Mouse (Mus musculus) adrenal gland, adult 8-10 months (tissue): ENCODE measurements around the gene Lrrc71. TPM values are rescaled to one million over a fixed set of nuclear protein-coding genes. Genes with fewer than 3 reads are reported as not detected.

Experiments used
- DNase-seq: peaks from one replicate; pipeline ENCODE4 v3.0.0; 2022
- total RNA-seq, 4 experiments: library from RNA; stranded (reverse); gene quantifications; 2 replicates each; pipeline ENCODE4 v1.2.4; 2022

Gene Lrrc71
- total RNA-seq, 4 experiments from 2014 or later, result 0.32 to 1.6 (median 0.82) TPM

GRCm38 (mm10) chr3:87763683-87764289, 15.4 kb upstream of the Lrrc71 start:
- no peak for DNase-seq

DNA sequence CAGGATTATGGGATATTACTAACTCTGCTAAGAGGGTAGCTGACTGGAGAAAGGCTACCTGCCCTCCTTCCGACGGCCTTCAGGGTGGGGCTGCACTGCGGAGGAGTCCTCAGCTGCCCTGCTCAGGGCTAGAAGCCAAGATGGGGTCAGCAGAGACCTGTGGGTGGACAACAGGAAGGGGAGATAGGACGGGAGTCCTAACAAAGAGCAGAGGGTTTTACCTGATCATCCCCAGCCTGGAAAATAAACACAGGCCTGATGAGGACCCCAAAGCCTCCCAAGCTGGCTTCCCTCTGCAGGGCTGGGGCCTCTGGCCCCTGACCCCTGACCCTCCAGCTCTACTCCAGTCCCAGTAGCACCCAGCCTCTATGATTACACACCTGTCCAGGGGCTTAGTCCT, 14.8 kb upstream of the Lrrc71 start:
- DNase-seq, result no peak

DNA sequence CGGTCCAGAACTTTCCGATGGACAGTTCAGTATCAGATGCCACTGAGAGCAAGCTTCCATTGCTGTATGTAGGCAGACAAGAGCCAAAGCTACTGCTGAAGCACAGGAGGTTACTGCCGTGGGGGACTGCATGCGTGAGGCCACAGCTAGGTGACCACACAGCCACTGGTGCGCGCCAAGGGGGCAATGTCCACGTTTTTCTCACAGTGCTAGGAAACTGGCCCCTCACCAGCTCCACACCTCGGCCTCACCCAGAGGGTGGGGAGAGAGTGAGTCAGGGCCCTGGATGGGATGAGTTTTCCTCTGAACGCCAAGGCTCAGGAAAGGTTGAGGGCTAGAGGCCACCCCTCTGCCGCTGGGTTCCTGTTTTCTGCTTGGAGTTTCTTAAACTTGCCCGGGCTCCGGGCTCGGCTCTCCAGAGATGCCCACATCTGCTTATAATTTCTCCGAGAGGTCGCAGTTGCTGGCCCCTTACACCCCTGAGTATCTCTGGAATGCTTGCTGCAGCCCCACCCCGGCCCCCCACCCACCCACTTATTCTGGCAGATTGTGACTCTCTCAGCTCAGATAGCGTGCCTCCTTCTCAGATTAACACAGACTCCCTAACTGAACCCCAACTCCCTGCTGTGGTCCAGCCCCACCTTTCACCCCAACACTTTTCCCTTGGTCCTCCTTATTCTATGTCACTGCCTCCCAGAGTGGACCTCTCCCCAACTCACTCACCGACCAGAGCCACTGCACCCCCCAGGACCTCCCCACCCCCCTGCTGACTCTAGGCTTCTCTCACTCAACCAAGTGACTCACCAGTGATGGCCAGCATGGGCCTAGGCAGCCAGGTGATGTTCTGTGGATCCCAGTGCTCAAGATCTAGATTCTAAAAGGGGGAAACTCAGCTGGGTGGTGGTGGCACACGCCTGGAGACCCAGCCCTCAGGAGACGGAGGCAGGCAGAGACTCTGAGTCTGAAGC, 13.3 kb upstream of the Lrrc71 start:
- no peak for DNase-seq

- DNase-seq, result peak; percentile 35
Measured at GRCm38 (mm10) chr3:87758641-87759040, 10.2 kb upstream of the Lrrc71 start.

GRCm38 (mm10) chr3:87756488-87756887, 8.1 kb upstream of the Lrrc71 start:
- no peak for DNase-seq

- peak; percentile 72 for DNase-seq
Measured at GRCm38 (mm10) chr3:87755964-87756363, 7.5 kb upstream of the Lrrc71 start.

GRCm38 (mm10) chr3:87753829-87754228, 5.4 kb upstream of the Lrrc71 start:
- DNase-seq, result no peak

DNA sequence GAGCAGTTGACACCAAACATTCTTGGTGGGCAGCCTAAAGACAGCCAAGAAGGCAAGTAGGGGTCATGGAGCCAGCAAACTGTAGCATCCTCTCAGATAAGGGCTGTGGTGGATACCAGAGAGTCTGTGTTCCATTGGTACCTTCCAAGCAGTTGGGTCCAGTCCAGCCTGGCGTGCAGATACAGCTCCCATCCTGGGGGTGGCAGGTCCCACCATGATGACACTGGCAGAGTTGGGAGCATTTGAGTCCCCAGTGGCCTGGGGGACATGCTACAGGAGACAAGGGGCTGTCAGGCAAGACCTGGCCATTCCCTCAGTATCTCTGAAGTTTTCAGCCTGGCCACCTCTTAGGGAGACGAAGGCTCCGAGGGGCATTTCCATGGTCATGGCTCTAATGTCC, 4.1 kb upstream of the Lrrc71 start:
- no peak for DNase-seq

GRCm38 (mm10) chr3:87749977-87750376, 1.6 kb upstream of the Lrrc71 start:
- no peak for DNase-seq

DNA sequence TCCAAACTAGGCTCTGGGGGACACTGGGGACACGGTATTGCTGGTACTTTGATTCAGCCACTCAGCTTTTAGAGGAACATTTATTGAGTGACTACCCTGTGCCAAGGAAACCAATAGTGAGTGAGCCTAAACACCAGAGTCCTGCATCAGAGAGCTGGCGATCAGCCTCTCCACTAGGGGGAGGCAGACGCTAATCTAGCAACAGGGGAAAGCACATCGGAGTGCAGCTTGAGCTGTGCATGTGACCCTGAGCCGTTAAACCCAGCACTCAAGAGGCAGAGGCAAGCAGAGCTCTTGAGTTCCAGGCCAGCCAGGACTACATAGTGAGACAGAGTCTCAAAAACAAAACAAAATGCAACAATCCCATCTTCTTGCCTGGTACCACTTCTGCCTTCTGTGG, 611 bp upstream of the Lrrc71 start:
- peak; percentile 52 for DNase-seq

DNA sequence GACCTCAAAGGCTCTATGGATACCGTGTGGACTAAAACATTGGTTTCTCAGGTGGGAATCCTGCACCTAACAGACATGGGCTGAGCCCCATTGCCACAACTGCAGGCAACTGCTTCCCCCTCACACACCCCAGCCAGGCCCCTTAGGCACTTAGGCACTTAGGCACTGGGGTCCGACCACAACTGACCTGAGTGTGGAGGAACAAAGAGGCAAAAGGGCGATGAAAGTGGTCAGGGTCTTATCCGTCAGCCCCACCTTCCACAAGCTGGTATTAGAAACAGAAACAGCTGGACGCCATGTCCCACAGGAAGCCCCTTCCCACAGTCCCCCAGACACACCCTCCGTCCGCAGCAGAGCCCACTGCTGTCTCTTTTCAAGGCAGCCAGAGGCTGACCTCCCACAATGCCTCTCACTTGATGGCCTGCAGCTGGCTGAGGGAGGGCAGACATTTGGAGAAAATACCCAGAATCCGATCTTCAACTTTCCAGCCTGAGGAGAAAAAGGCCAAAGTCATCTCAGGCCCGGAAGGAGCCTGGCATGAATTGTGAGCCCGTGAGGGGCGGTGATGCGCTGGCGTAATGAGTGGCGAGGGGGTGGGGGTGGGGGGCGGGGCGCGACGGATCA, 3.3 kb downstream of the Lrrc71 start:
- no peak for DNase-seq

- DNase-seq, result no peak
Measured at GRCm38 (mm10) chr3:87743927-87744326, 4.5 kb downstream of the Lrrc71 start.

GRCm38 (mm10) chr3:87742735-87743134, 5.7 kb downstream of the Lrrc71 start:
- DNase-seq, result no peak

GRCm38 (mm10) chr3:87742013-87742412, 6.4 kb downstream of the Lrrc71 start:
- DNase-seq, result no peak

DNA sequence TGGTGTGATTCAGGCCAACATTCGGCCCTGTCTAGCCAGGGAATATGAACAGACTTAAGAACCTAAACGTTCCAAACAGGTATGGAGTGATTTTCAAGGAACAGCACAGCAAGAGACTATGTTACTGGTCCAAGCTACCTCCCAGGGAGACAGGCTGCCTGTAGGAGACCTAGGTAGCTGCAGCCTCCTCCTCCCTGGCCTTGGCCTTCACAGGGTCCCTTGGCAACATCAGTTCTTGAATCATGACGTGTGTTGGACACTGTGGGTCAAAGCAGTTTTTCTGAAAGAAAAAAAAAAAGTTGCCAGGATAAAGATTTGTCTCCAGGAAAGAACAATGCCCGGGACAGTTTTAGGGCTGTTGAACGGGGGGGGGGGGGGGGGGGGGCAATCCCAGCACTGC, 9.5 kb downstream of the Lrrc71 start:
- peak; percentile 70 for DNase-seq

DNA sequence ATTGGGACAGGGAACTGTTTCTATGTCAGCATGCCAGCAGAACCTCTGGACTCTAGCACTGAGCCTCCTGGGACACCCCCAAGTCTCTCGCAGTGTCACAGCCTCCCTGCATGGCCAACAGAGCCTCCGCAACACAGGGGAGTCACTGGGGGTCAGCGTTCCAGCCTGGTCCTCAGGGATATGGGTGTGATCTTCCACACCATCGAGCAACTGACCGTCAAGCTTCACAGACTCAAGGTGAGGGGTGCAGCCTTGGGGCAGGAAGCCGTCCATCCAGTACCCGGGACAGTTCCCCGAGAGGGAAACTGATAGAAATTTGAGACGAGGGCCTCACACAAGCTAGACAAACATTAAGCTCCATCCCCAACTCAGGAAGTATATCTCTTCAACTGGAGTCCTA, 13.1 kb downstream of the Lrrc71 start:
- DNase-seq, result no peak

- no peak for DNase-seq
Measured at GRCm38 (mm10) chr3:87733984-87734761, 14.3 kb downstream of the Lrrc71 start.

DNA sequence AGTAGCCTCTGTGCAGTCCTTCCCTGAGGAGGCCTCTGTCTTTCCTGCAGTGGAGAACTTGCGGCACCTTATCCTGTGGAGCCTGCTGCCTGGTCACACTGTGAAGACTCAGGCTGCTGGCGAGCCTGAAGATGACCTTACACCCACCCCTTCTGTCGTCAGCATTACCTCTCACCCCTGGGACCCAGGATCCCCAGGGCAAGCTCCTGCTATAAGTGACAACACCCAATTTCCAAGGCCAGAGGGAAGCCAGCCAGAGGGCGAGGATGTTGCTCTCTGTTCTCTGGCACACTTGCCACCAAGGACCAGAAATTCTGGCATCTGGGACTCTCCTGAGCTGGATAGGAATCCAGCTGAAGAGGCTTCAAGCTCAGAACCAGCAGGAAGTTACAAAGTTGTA, 15.3 kb downstream of the Lrrc71 start:
- DNase-seq, result no peak

- DNase-seq, result no peak
Measured at GRCm38 (mm10) chr3:87728696-87729095, 19.7 kb downstream of the Lrrc71 start.

DNA sequence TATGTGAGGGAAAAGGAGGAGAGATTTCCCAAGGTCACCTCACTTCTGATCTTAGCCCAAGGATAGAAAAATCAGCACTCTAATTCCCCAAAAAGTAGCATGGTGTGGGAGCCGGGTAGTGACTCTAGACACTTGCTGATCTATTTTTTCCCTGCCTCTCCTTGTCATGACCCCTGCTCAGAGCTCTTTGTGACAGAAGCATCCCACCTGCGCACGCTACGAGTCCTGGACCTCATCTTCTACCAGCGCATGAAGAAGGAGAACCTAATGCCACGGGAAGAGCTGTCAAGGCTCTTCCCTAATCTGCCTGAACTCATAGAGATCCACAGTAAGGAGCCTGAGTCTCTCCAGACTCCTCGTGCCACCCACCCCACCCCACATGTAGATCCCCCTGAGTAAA, 22.2 kb downstream of the Lrrc71 start:
- DNase-seq, result no peak

DNA sequence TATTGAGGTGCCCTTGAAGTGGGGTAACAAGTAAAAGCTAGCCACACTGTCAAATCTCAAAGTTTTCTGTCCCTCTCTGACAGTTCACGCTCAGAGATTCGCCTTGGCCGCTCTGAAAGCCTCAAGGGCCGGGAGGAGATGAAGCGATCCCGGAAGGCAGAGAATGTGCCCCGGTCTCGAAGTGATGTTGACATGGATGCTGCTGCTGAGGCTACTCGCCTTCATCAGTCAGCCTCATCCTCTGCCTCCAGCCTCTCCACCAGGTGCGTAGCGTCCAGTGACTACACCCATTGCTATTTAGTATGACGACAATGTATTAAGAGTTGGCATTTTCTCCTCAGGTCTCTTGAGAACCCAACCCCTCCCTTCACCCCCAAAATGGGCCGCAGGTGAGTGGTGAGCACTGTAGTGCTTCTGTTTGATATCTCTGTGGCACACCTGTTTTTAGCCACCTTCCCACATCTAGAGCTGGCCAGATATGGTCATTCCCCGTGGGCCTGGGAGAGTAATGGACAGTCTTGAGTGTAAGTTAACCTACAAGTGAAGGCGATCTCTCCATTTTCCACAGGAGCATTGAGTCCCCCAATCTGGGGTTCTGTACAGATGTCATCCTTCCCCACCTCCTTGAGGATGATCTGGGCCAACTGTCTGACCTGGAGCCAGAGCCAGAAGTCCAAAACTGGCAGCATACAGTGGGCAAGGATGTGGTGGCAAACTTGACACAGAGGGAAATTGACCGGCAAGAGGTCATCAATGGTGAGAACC, 22.8 kb downstream of the Lrrc71 start:
- DNase-seq, result no peak

DNA sequence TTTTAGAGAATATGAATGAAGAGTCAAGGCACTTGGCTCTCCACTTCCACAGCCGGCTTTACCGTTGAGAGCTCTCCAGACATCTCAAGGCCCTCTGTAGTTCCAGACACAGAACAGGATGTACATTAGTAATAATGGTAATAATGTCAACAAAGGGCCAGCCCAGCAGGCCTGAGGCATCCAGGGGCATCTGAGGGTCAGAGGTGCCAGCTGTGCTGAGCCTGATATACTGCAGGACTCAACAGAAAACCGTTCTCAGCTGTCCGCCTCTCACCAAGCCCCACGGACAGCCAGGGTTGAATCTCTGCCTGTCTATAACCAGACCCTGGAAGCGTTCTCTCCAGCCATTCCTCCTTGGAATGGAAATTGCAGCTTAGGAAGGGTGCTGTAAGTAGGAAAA, 23.9 kb downstream of the Lrrc71 start:
- no peak for DNase-seq
